Mouse (Mus musculus) brain, embryonic 14.5 days (tissue): ENCODE data around the gene Plac1.

ENCODE experiments used
- CTCF ChIP-seq: fragments of 200-500 bp; IDR thresholded peaks from 2 replicates; pipeline ENCODE4 v1.5.1; 2012; ENCODE audit warnings: inconsistent platforms, mild to moderate bottlenecking, moderate library complexity, borderline replicate concordance; ENCODE audit not compliant: insufficient read depth, insufficient read length; ENCODE audit errors: extremely low read depth
- POLR2A ChIP-seq: fragments of 200-500 bp; IDR thresholded peaks from 2 replicates; pipeline ENCODE4 v1.6.1; 2012; ENCODE audit warnings: mild to moderate bottlenecking, inconsistent platforms, borderline replicate concordance; ENCODE audit not compliant: poor library complexity, insufficient read depth, insufficient read length, severe bottlenecking; ENCODE audit errors: extremely low read depth

DNA sequence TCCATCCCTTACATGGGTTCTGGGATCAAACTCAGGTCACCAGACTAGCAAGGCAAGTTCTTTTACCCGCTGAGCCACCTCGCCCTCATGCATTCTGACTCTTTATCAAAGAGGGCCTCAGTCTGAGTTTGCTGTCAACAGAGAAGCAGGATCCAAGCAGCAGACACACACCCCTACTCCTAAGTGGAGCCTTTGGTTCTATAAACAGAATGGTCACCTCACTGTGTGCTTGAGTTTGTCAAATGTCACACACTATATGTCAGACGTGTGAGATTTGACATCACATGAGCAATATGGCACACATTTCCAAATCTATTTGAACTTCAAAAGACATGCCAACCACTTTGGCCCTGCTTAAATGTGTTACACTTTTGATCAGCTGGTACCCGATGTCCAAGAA, 42.2 kb downstream of the Plac1 start:
- TF ChIP-seq CTCF (no peak), POLR2A (no peak)
